19 mouse cellular contexts compared by ENCODE assay signal in the genomic region with DNA sequence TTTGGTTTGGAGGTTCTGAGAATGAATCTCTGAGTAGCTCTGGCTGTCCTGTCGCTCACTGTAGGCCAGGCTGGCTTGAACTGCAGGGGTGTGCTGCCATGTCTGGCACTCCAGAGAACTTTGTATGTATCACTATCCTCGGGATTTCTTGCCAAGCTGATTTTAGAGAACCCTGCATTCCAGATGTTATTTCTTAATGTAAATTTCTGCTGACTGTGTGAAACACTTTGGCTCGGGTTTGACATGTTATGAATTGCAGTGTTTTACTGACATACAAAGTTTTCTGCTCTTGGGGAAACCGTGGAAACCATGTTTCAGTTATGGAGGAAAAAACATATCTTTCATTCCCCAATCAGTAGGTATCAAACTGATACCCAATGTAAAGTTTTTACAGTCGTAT.
"Had no signal": no experiment of that assay in that cellular context is flagged by ENCODE, and none has a peak within 500 bp of the region (broad histone marks: within the 10 kb centered on the region; RNA-seq: fewer than 3 reads in every experiment).

No protein-coding gene starts in this region.

- H3K4me2 ChIP-seq: liver, embryonic 13.5 days; neural tube, embryonic 12.5 days; neural tube, embryonic 15.5 days; stomach, embryonic 15.5 days had no signal

- DNase-seq: kidney, adult 18-20 months; kidney, adult 9 months; kidney, postnatal 14 days; kidney, postnatal 4 days; liver, embryonic 13.5 days; lung, adult 2 months; lung, postnatal 36 days; midbrain, embryonic 14.5 days; right cerebral cortex, adult 18-20 months; right cerebral cortex, postnatal 14 days; spleen, adult 18-20 months; thymus, adult 18-20 months; thymus, postnatal 36 days had no signal

- H3K9ac ChIP-seq: liver, embryonic 13.5 days; neural tube, embryonic 12.5 days; neural tube, embryonic 15.5 days; stomach, embryonic 15.5 days had no signal

- H3K4me1 ChIP-seq: midbrain, embryonic 10.5 days; neural tube, embryonic 12.5 days; neural tube, embryonic 15.5 days; stomach, embryonic 15.5 days had no signal

- ATAC-seq: intestine, embryonic 16.5 days had no signal

- H3K4me3 ChIP-seq: liver, embryonic 13.5 days; megakaryocyte, embryonic 14.5 days; midbrain, embryonic 10.5 days; neural tube, embryonic 12.5 days; neural tube, embryonic 15.5 days; stomach, embryonic 15.5 days had no signal

- H3K27me3 ChIP-seq: liver, embryonic 13.5 days; megakaryocyte, embryonic 14.5 days; neural tube, embryonic 12.5 days; neural tube, embryonic 15.5 days; stomach, embryonic 15.5 days had no signal

- H3K9me3 ChIP-seq: liver, embryonic 13.5 days; megakaryocyte, embryonic 14.5 days; midbrain, embryonic 10.5 days; neural tube, embryonic 12.5 days; neural tube, embryonic 15.5 days; stomach, embryonic 15.5 days had no signal

- H3K27ac ChIP-seq: liver, embryonic 13.5 days; midbrain, embryonic 10.5 days; neural tube, embryonic 12.5 days; neural tube, embryonic 15.5 days; stomach, embryonic 15.5 days had no signal
